ENCODE assay signal across 8 mouse cellular contexts in the genomic region with DNA sequence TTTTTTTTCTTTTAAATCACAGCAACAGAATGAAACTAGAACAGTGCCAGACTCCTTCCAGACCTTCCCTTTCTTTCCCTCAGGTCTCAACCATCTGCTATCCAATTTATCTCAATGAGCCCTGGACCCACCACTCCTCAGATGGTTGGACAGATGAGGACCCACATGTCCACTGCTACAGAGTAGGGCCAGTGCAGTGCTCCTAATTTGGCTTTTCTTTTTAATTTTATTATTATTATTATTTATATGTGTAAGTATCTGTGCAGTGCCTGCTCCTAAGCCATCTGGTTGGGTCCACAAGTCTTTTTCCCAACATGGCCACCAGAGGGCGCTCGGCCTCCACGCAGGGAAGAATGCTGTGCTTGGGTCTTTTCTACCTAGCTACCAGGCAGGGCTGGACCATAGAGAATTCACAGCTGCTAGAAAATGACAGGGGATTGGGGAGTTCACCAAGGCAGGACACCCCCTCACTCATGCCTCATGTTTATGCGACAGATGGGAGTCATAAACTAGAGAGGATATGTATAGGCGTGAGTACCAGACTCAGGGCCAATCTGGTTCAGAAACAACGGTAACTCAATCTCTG. TPM values are rescaled to one million over a fixed set of nuclear protein-coding genes. Genes with fewer than 3 reads are reported as not detected.
DNase-seq lines count a peak whose midpoint lies in the region; ATAC-seq lines count a peak whose summit lies in the region.

No protein-coding gene starts in this region.

- no peak overlapping the region for H3K9ac ChIP-seq in limb, embryonic 12.5 days (replicated peaks)
- no peak overlapping the region for H3K9ac ChIP-seq in stomach, embryonic 14.5 days (replicated peaks; ENCODE audit: low read depth, low read length)

- H3K4me3 ChIP-seq in limb, embryonic 12.5 days (replicated peaks) = no peak overlapping the region
- no peak overlapping the region for H3K4me3 ChIP-seq in stomach, embryonic 14.5 days (ENCODE audit: low read depth, low read length)

- H3K27ac ChIP-seq in limb, embryonic 12.5 days = no peak overlapping the region
- H3K27ac ChIP-seq in stomach, embryonic 14.5 days (ENCODE audit: low read length) = no peak overlapping the region

- H3K4me2 ChIP-seq in limb, embryonic 12.5 days = no peak overlapping the region
- H3K4me2 ChIP-seq in stomach, embryonic 14.5 days (replicated peaks; ENCODE audit: low read depth, low read length) = no peak overlapping the region

- H3K4me1 ChIP-seq in limb, embryonic 12.5 days (replicated peaks) = no peaks in the 10 kb centered on the region
- H3K4me1 ChIP-seq in stomach, embryonic 14.5 days (ENCODE audit: control insufficient read depth, insufficient read depth, low read length) = no peaks in the 10 kb centered on the region

- peaks cover 33% of the 10 kb centered on the region for H3K27me3 ChIP-seq in limb, embryonic 12.5 days
- no peaks in the 10 kb centered on the region for H3K27me3 ChIP-seq in stomach, embryonic 14.5 days (ENCODE audit: control insufficient read depth, insufficient read depth, low read length)

- DNase-seq in ovary, postnatal 10 days (ENCODE audit: low spot score) = peak; percentile 68
- DNase-seq in ovary, adult 18-20 months (ENCODE audit: low spot score) = no peak
- peak; percentile 78 for DNase-seq in embryo, embryonic 9.5 days (ENCODE audit: extremely low spot score)
- peak; percentile 92 for DNase-seq in heart, adult 11 months
- DNase-seq in kidney, adult 8-10 months = peak; percentile 62 to 81
- DNase-seq in naive thymus-derived CD4-positive, alpha-beta T cell, adult 2 months (ENCODE audit: low read depth) = peak; percentile 77

- no peaks in the 10 kb centered on the region for H3K9me3 ChIP-seq in limb, embryonic 12.5 days
- H3K9me3 ChIP-seq in stomach, embryonic 14.5 days (ENCODE audit: control insufficient read depth, low read depth, low read length) = no peaks in the 10 kb centered on the region

- WGBS in limb, embryonic 12.5 days = 26% methylated on average over 6 of the region's 6 CpGs
- whole genome bisulfite sequencing in stomach, embryonic 14.5 days = 28% methylated on average over 6 of the region's 6 CpGs

- ATAC-seq in limb, embryonic 12.5 days (ENCODE audit: insufficient number of reproducible peaks, insufficient read depth, low FRiP score, low TSS enrichment, low read depth) = peak; percentile 67; the same call in 1 of the 2 replicates
- ATAC-seq in stomach, embryonic 14.5 days (ENCODE audit: insufficient number of reproducible peaks, insufficient read depth, low FRiP score, low read depth) = peak; percentile 59; the same call in 1 of the 2 replicates

- H3K36me3 ChIP-seq in limb, embryonic 12.5 days = no peaks in the 10 kb centered on the region
- H3K36me3 ChIP-seq in stomach, embryonic 14.5 days (ENCODE audit: control insufficient read depth, insufficient read depth, low read length) = no peaks in the 10 kb centered on the region

RNA-seq across cellular contexts. Expression of a gene that starts 15.9 kb away (rescaled TPM):
- polyA plus RNA-seq in limb, embryonic 12.5 days (2016; fragmentation: Nextera tagmentation; extraction: Ambion mirVana) = 0.08 and 0.09 TPM in 2 replicates
- polyA plus RNA-seq in stomach, embryonic 14.5 days (2014; fragmentation: Nextera tagmentation; extraction: Ambion mirVana) = 4.6 and 5.3 TPM in 2 replicates
